Mouse (Mus musculus) bone marrow, adult 2 months (tissue): ENCODE measurements around the gene Col4a2.

ENCODE experiments used
- CTCF ChIP-seq: fragments of 200-500 bp; IDR thresholded peaks from 2 replicates; pipeline ENCODE4 v1.5.1; 2011; ENCODE audit warnings: low read length, control low read depth; ENCODE audit not compliant: control insufficient read depth, insufficient read depth
- POLR2A ChIP-seq: fragments of 200-500 bp; IDR thresholded peaks from 2 replicates; pipeline ENCODE4 v1.6.1; 2011; ENCODE audit warnings: low read depth, mild to moderate bottlenecking, control low read depth, low read length, borderline replicate concordance; ENCODE audit not compliant: control insufficient read depth

- no peak for TF ChIP-seq CTCF
- TF ChIP-seq POLR2A, result no peak
These were observed 160.5 kb downstream of the Col4a2 start for GRCm38 (mm10) chr8:11473072-11473471.
